Mouse (Mus musculus): Measurements from ENCODE around the gene Rpe. TPM values are rescaled to one million over a fixed set of nuclear protein-coding genes. Genes with fewer than 3 reads are reported as not detected.

Gene Rpe
- polyA plus RNA-seq, 1 experiment from 2014 or later: 18.1 TPM

- Histone ChIP-seq H3K4me2 (ENCODE audit: low read depth, low read length) (peak overlapping the region; percentile 84), H3K27me3 (ENCODE audit: insufficient read depth, low read length) (no peaks in the 10 kb centered on the region), H3K36me3 (replicated peaks; ENCODE audit: insufficient read depth, low read length) (no peaks in the 10 kb centered on the region; the same call in 1 of the 2 replicates), H3K9me3 (ENCODE audit: low read length) (no peaks in the 10 kb centered on the region), H3K9ac (replicated peaks) (no peak overlapping the region; the same call in 1 of the 2 replicates), H3K4me3 (ENCODE audit: low read depth, low read length) (peak overlapping the region; percentile 88), H3K4me1 (ENCODE audit: insufficient read depth) (peaks cover 15% of the 10 kb centered on the region), H3K27ac (ENCODE audit: low read depth) (no peak overlapping the region)
- WGBS (ENCODE audit: insufficient replicate concordance): 49% methylated on average over 5 of the region's 5 CpGs
- DNase-seq (no peak), ATAC-seq (peak; percentile 6; the same call in 1 of the 2 replicates)
- no peak for TF ChIP-seq CTCF (IDR thresholded peaks at IDR 0.05; ENCODE audit: low read depth)
- no peak for TF ChIP-seq EP300 (IDR thresholded peaks at IDR 0.05; ENCODE audit: low read depth)
Observed at GRCm38 (mm10) chr1:66700149-66700692, 410 bp upstream of the Rpe start.

DNA sequence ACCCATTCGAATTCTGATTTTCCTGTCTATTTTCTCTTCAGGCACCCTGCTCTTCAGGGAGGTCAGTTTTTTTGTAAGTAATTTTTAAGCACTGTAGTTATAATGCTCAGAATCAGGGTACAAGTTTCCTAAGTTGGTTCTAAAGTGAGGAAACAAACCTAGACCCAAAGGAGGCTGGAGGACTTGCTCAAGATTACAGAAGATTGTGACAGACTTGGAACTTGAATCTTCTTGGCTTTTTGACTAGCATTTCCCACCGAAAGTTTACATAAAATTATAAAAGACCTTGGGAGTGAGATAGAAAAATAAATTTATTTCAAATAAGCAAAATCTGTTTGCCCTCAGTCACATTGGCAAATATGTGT is 927 bp downstream of the Rpe start:
- peak overlapping the region; percentile 90 for H3K9ac ChIP-seq (replicated peaks)
- peak overlapping the region; percentile 88 for H3K4me3 ChIP-seq (ENCODE audit: low read depth, low read length)
- DNase-seq: no peak
- peak overlapping the region; percentile 86 for H3K27ac ChIP-seq (ENCODE audit: low read depth)
- H3K9me3 ChIP-seq (ENCODE audit: low read length): no peaks in the 10 kb centered on the region
- 14% methylated on average over 2 of the region's 2 CpGs for WGBS (ENCODE audit: insufficient replicate concordance)
- peaks cover 15% of the 10 kb centered on the region for H3K4me1 ChIP-seq (ENCODE audit: insufficient read depth)
- no peaks in the 10 kb centered on the region for H3K27me3 ChIP-seq (ENCODE audit: insufficient read depth, low read length)
- ATAC-seq: no peak
- TF ChIP-seq CTCF (IDR thresholded peaks at IDR 0.05; ENCODE audit: low read depth) (no peak), EP300 (IDR thresholded peaks at IDR 0.05; ENCODE audit: low read depth) (no peak)
- peak overlapping the region; percentile 84 for H3K4me2 ChIP-seq (ENCODE audit: low read depth, low read length)
- peaks cover 7% of the 10 kb centered on the region; the same call in 1 of the 2 replicates for H3K36me3 ChIP-seq (replicated peaks; ENCODE audit: insufficient read depth, low read length)

DNA sequence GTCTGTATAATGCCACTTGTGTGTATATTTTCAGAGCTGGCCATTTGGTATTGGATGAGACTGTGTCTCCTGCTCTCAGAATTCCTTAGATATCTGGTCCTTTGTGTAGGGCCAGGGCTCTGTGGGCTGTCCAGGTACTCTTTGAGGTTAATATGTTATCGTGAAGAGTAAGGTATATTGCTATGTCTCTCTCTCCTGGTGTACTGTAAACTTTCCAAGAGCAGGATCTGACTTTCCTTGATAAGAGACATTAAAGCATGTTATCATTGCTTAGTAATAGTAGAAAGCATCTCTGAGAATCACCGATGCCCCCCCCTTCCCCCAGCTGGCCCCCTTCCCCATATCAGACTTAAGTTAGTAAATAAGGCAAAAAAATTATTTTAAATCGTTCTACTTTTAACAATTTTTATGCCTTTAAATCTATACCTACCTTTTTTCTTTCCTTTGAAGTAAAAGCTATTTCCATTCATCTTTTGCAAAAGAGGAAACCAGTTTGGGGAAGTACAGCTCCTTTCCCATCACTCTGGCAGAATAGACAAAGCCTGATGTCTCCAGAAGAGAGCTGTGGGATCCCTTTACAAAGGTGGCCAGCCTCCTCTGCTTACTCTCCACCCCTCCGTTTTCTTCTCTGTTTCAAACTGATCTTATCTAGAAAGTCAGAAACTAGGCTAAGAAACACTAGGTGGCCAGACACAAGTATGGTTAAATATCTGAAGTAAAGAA is 2.2 kb downstream of the Rpe start:
- peaks cover 16% of the 10 kb centered on the region; the same call in 1 of the 2 replicates for H3K36me3 ChIP-seq (replicated peaks; ENCODE audit: insufficient read depth, low read length)
- peak overlapping the region; percentile 88; the same call in 1 of the 2 replicates for H3K4me3 ChIP-seq (ENCODE audit: low read depth, low read length)
- H3K4me2 ChIP-seq (ENCODE audit: low read depth, low read length): peak overlapping the region; percentile 84
- H3K27ac ChIP-seq (ENCODE audit: low read depth): 0 out of 2 replicates have a peak overlapping the region, but pooled peaks have one; percentile 11
- WGBS (ENCODE audit: insufficient replicate concordance): 59% methylated on average over 4 of the region's 4 CpGs
- DNase-seq: no peak
- H3K9me3 ChIP-seq (ENCODE audit: low read length): no peaks in the 10 kb centered on the region
- TF ChIP-seq EP300 (IDR thresholded peaks at IDR 0.05; ENCODE audit: low read depth) (no peak), CTCF (IDR thresholded peaks at IDR 0.05; ENCODE audit: low read depth) (no peak)
- H3K4me1 ChIP-seq (ENCODE audit: insufficient read depth): peaks cover 15% of the 10 kb centered on the region
- H3K27me3 ChIP-seq (ENCODE audit: insufficient read depth, low read length): no peaks in the 10 kb centered on the region
- H3K9ac ChIP-seq (replicated peaks): no peak overlapping the region; the same call in 1 of the 2 replicates
- no peak for ATAC-seq

- Histone ChIP-seq H3K4me3 (ENCODE audit: low read depth, low read length) (no peak overlapping the region), H3K9me3 (ENCODE audit: low read length) (no peaks in the 10 kb centered on the region), H3K4me1 (ENCODE audit: insufficient read depth) (peaks cover 15% of the 10 kb centered on the region), H3K9ac (replicated peaks) (no peak overlapping the region), H3K27me3 (ENCODE audit: insufficient read depth, low read length) (no peaks in the 10 kb centered on the region), H3K4me2 (ENCODE audit: low read depth, low read length) (no peak overlapping the region), H3K36me3 (replicated peaks; ENCODE audit: insufficient read depth, low read length) (peaks cover 21% of the 10 kb centered on the region), H3K27ac (ENCODE audit: low read depth) (no peak overlapping the region)
- ATAC-seq: no peak
- WGBS (ENCODE audit: insufficient replicate concordance): 67% methylated on average over 6 of the region's 6 CpGs
- no peak for DNase-seq
- TF ChIP-seq CTCF (IDR thresholded peaks at IDR 0.05; ENCODE audit: low read depth) (no peak), EP300 (IDR thresholded peaks at IDR 0.05; ENCODE audit: low read depth) (no peak)
Observed at GRCm38 (mm10) chr1:66704523-66704922, 3.9 kb downstream of the Rpe start.

DNA sequence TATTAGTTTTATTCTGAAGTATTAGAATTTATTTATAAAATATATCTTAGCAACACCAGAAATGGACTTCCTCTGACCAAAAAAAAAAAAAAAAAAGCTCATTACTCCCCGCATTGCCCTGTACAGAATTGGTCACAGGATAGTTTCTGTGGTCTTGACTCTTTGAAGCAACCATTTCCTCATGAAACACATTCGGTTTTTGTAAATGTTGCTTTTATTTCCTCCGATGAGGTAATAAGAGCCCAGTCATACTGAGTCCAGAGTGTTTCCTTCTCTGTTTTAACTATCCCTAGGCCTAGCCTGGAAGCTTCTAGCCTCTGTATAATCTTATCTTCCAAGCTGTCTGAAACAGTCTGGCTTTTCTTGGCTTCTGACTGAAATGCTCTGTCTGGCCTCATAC is 12.2 kb downstream of the Rpe start:
- ATAC-seq (no peak), DNase-seq (no peak)
- Histone ChIP-seq H3K4me2 (ENCODE audit: low read depth, low read length) (no peak overlapping the region), H3K9me3 (ENCODE audit: low read length) (no peaks in the 10 kb centered on the region), H3K4me3 (ENCODE audit: low read depth, low read length) (no peak overlapping the region), H3K27me3 (ENCODE audit: insufficient read depth, low read length) (no peaks in the 10 kb centered on the region), H3K27ac (ENCODE audit: low read depth) (no peak overlapping the region), H3K9ac (replicated peaks) (no peak overlapping the region), H3K36me3 (replicated peaks; ENCODE audit: insufficient read depth, low read length) (peaks cover 49% of the 10 kb centered on the region), H3K4me1 (ENCODE audit: insufficient read depth) (no peaks in the 10 kb centered on the region)
- WGBS (ENCODE audit: insufficient replicate concordance): 75% methylated on average over 3 of the region's 3 CpGs
- TF ChIP-seq EP300 (IDR thresholded peaks at IDR 0.05; ENCODE audit: low read depth): no peak
- TF ChIP-seq CTCF (IDR thresholded peaks at IDR 0.05; ENCODE audit: low read depth): no peak

GRCm38 (mm10) chr1:66730581-66730980 is 29.9 kb downstream of the Rpe start:
- whole genome bisulfite sequencing (ENCODE audit: insufficient replicate concordance): 51% methylated on average over 1 of the region's 1 CpGs
- Histone ChIP-seq H3K9me3 (ENCODE audit: low read length) (no peaks in the 10 kb centered on the region), H3K27ac (ENCODE audit: low read depth) (no peak overlapping the region), H3K9ac (replicated peaks) (no peak overlapping the region), H3K4me3 (ENCODE audit: low read depth, low read length) (no peak overlapping the region), H3K4me1 (ENCODE audit: insufficient read depth) (no peaks in the 10 kb centered on the region), H3K4me2 (ENCODE audit: low read depth, low read length) (no peak overlapping the region), H3K27me3 (ENCODE audit: insufficient read depth, low read length) (no peaks in the 10 kb centered on the region), H3K36me3 (replicated peaks; ENCODE audit: insufficient read depth, low read length) (peaks cover 34% of the 10 kb centered on the region)
- ATAC-seq (no peak), DNase-seq (no peak)
- TF ChIP-seq CTCF (IDR thresholded peaks at IDR 0.05; ENCODE audit: low read depth) (no peak), EP300 (IDR thresholded peaks at IDR 0.05; ENCODE audit: low read depth) (no peak)

Measured in liver, postnatal 0 days (tissue).